Mouse (Mus musculus) T-helper 17 cell (primary cell): ENCODE measurements at regions not wholly inside any gene's neighbourhood (a gene's known extent, or its start where the extent isn't known, plus 50 kb on each side); places are given as distances from the start of the nearest gene placed in this dataset.

ENCODE experiments used
- in situ Hi-C, 2 experiments: fragments of 300-600 bp; cut with MboI, MseI; formaldehyde crosslinking; loops; 1 replicate in 1 of 2; 2 replicates in 1 of 2; pipeline ENCODE4 v1.15.1; 2025; ENCODE audit warnings: high pct_unique_total_duplicates in 2 of 2

GRCm38 (mm10) chr8:26226612-26227528, 107.5 kb downstream of the Gm45692 start:
- in situ Hi-C loops = no loop called here

- in situ Hi-C loops = no loop called here
These were observed 108.2 kb downstream of the Gm45692 start for GRCm38 (mm10) chr8:26227529-26227895.

- in situ Hi-C loops = no loop called here
These were observed 110.2 kb downstream of the Gm45692 start for GRCm38 (mm10) chr8:26229548-26229947.

GRCm38 (mm10) chr8:26239075-26239474, 119.7 kb downstream of the Gm45692 start:
- in situ Hi-C loops = no loop called here

- in situ Hi-C loops = no loop called here
These were observed 120.3 kb downstream of the Gm45692 start for GRCm38 (mm10) chr8:26239604-26240003.

- in situ Hi-C loops = no loop called here
These were observed 124.4 kb downstream of the Gm45692 start for GRCm38 (mm10) chr8:26243743-26244142.

GRCm38 (mm10) chr8:26244308-26244707, 125.0 kb downstream of the Gm45692 start:
- in situ Hi-C loops = no loop called here

GRCm38 (mm10) chr8:26255191-26255669, 135.9 kb downstream of the Gm45692 start:
- in situ Hi-C loops = no loop called here

- in situ Hi-C loops = no loop called here
These were observed 141.0 kb downstream of the Gm45692 start for GRCm38 (mm10) chr8:26260294-26260693.

- in situ Hi-C loops = no loop called here
These were observed 143.2 kb downstream of the Gm45692 start for GRCm38 (mm10) chr8:26262536-26262935.

GRCm38 (mm10) chr8:26264869-26265321, 145.6 kb downstream of the Gm45692 start:
- in situ Hi-C loops = loop anchor here in 1 of 2 experiments (5.0 kb wide), 1 partner anchor 78 kb away; no protein-coding TSS in a partner anchor

- in situ Hi-C loops = loop anchor here in 1 of 2 experiments (5.0 kb wide), 1 partner anchor 78 kb away; no protein-coding TSS in a partner anchor
These were observed 146.0 kb downstream of the Gm45692 start for GRCm38 (mm10) chr8:26265366-26265765.

GRCm38 (mm10) chr8:26266384-26266783, 147.1 kb downstream of the Gm45692 start:
- in situ Hi-C loops = loop anchor here in 1 of 2 experiments (5.0 kb wide), 1 partner anchor 79 kb away; no protein-coding TSS in a partner anchor

GRCm38 (mm10) chr8:26267569-26267968, 148.2 kb downstream of the Gm45692 start:
- in situ Hi-C loops = loop anchor here in 1 of 2 experiments (5.0 kb wide), 1 partner anchor 80 kb away; no protein-coding TSS in a partner anchor

- in situ Hi-C loops = loop anchor here in 1 of 2 experiments (5.0 kb wide), 1 partner anchor 82 kb away; no protein-coding TSS in a partner anchor
These were observed 149.5 kb downstream of the Gm45692 start for GRCm38 (mm10) chr8:26268751-26269415.

GRCm38 (mm10) chr8:26272110-26272509, 152.8 kb downstream of the Gm45692 start:
- in situ Hi-C loops = no loop called here

GRCm38 (mm10) chr8:26272675-26273414, 153.5 kb downstream of the Gm45692 start:
- in situ Hi-C loops = no loop called here

- in situ Hi-C loops = no loop called here
These were observed 154.1 kb downstream of the Gm45692 start for GRCm38 (mm10) chr8:26273415-26273760.

- in situ Hi-C loops = no loop called here
These were observed 154.5 kb downstream of the Gm45692 start for GRCm38 (mm10) chr8:26273792-26274191.

- in situ Hi-C loops = no loop called here
These were observed 155.1 kb downstream of the Gm45692 start for GRCm38 (mm10) chr8:26274481-26274880.

GRCm38 (mm10) chr8:26282156-26282935, 163.0 kb downstream of the Gm45692 start:
- in situ Hi-C loops = no loop called here
